Mouse (Mus musculus): Measurements from ENCODE around the gene Slc22a20.

- TF ChIP-seq CTCF (IDR thresholded peaks at IDR 0.05; ENCODE audit: insufficient read depth, low read length) (no peak), POLR2A (IDR thresholded peaks at IDR 0.05; ENCODE audit: borderline replicate concordance, extremely low read depth, low read depth, low read length) (no peak)
Observed at GRCm38 (mm10) chr19:5945891-5946290, 40.1 kb downstream of the Slc22a20 start.
